In the genomic region with DNA sequence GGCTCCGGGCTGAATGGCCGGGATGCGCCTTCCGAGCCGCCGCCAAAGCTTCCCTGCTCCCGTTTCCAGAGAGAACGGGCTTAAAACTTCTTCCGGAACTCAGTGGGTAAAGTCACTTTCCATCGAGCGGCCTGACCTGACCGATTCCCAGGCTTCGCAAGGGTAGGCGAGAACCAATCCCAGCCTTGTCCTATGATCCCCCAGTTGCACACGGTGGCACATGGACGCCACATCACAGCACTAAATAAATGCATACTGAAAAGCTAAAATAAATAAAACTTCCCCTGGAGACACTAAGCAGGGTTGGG, we compare ENCODE assay signal across 7 mouse cellular contexts. TPM values are rescaled to one million over a fixed set of nuclear protein-coding genes. Genes with fewer than 3 reads are reported as not detected.
A peak's percentile ranks its signal among the peaks of the same experiment; 100 is the strongest.
DNase-seq lines count a peak whose midpoint lies in the region; ATAC-seq lines count a peak whose summit lies in the region.

No protein-coding gene starts in this region.

- peak overlapping the region; percentile 95 for H3K9ac ChIP-seq in neural tube, embryonic 11.5 days (ENCODE audit: low read length)
- H3K9ac ChIP-seq in embryonic facial prominence, embryonic 14.5 days (ENCODE audit: low read depth, low read length): peak overlapping the region; percentile 98
- peak overlapping the region; percentile 95 for H3K9ac ChIP-seq in limb, embryonic 12.5 days (replicated peaks)
- peak overlapping the region; percentile 89 for H3K9ac ChIP-seq in stomach, embryonic 15.5 days

- no peaks in the 10 kb centered on the region for H3K9me3 ChIP-seq in neural tube, embryonic 11.5 days (ENCODE audit: control insufficient read depth, low read length)
- H3K9me3 ChIP-seq in embryonic facial prominence, embryonic 14.5 days (ENCODE audit: control insufficient read depth, low read length): no peaks in the 10 kb centered on the region
- H3K9me3 ChIP-seq in limb, embryonic 12.5 days: no peaks in the 10 kb centered on the region
- H3K9me3 ChIP-seq in stomach, embryonic 15.5 days: no peaks in the 10 kb centered on the region

- under 1% methylated on average over 16 of the region's 16 CpGs for WGBS in neural tube, embryonic 11.5 days
- WGBS in embryonic facial prominence, embryonic 14.5 days: 0% methylated on average over 13 of the region's 16 CpGs
- WGBS in limb, embryonic 12.5 days: under 1% methylated on average over 16 of the region's 16 CpGs
- WGBS in stomach, embryonic 15.5 days: 0% methylated on average over 16 of the region's 16 CpGs

- peak overlapping the region; percentile 94 for H3K4me3 ChIP-seq in neural tube, embryonic 11.5 days (ENCODE audit: low read depth, low read length)
- peak overlapping the region; percentile 97 for H3K4me3 ChIP-seq in embryonic facial prominence, embryonic 14.5 days (ENCODE audit: low read depth, low read length)
- peak overlapping the region; percentile 94 for H3K4me3 ChIP-seq in limb, embryonic 12.5 days (replicated peaks)
- H3K4me3 ChIP-seq in stomach, embryonic 15.5 days (replicated peaks): peak overlapping the region; percentile 99

- no peak for DNase-seq in neural tube, embryonic 11.5 days (ENCODE audit: low spot score)
- DNase-seq in neural tube, embryonic 10.5 days (ENCODE audit: extremely low spot score, low spot score): no peak
- peak; percentile 27 for DNase-seq in embryonic facial prominence, embryonic 14.5 days (ENCODE audit: low spot score)
- DNase-seq in ovary, postnatal 10 days (ENCODE audit: low spot score): no peak
- no peak for DNase-seq in cerebellum, adult 9-11 months

- H3K27me3 ChIP-seq in neural tube, embryonic 11.5 days (ENCODE audit: control insufficient read depth, insufficient read depth, low read length): no peaks in the 10 kb centered on the region
- no peaks in the 10 kb centered on the region for H3K27me3 ChIP-seq in embryonic facial prominence, embryonic 14.5 days (replicated peaks; ENCODE audit: control insufficient read depth, insufficient read depth, low read length)
- H3K27me3 ChIP-seq in limb, embryonic 12.5 days: no peaks in the 10 kb centered on the region
- H3K27me3 ChIP-seq in stomach, embryonic 15.5 days (replicated peaks): no peaks in the 10 kb centered on the region

- H3K4me2 ChIP-seq in neural tube, embryonic 11.5 days (ENCODE audit: low read depth): peak overlapping the region; percentile 72
- peak overlapping the region; percentile 61 for H3K4me2 ChIP-seq in embryonic facial prominence, embryonic 14.5 days (ENCODE audit: low read depth, low read length)
- peak overlapping the region; percentile 59 for H3K4me2 ChIP-seq in limb, embryonic 12.5 days
- H3K4me2 ChIP-seq in stomach, embryonic 15.5 days: peak overlapping the region; percentile 55

- peak; percentile 17; the same call in 1 of the 2 replicates for ATAC-seq in neural tube, embryonic 11.5 days (ENCODE audit: insufficient read depth, low FRiP score, low TSS enrichment)
- peak; percentile 4; the same call in 1 of the 2 replicates for ATAC-seq in embryonic facial prominence, embryonic 14.5 days (ENCODE audit: low read depth)
- ATAC-seq in limb, embryonic 12.5 days (ENCODE audit: insufficient number of reproducible peaks, insufficient read depth, low FRiP score, low TSS enrichment, low read depth): no peak
- no peak for ATAC-seq in stomach, embryonic 15.5 days (ENCODE audit: insufficient read depth, low FRiP score, low read depth)

- peak overlapping the region; percentile 99 for H3K27ac ChIP-seq in neural tube, embryonic 11.5 days (ENCODE audit: low read depth, low read length)
- H3K27ac ChIP-seq in embryonic facial prominence, embryonic 14.5 days (replicated peaks; ENCODE audit: low read depth, low read length): peak overlapping the region; percentile 99
- peak overlapping the region; percentile 99 for H3K27ac ChIP-seq in limb, embryonic 12.5 days
- peak overlapping the region; percentile 99 for H3K27ac ChIP-seq in stomach, embryonic 15.5 days

- H3K36me3 ChIP-seq in neural tube, embryonic 11.5 days (ENCODE audit: control insufficient read depth, insufficient read depth, low read length): no peaks in the 10 kb centered on the region; the same call in 1 of the 2 replicates
- H3K36me3 ChIP-seq in embryonic facial prominence, embryonic 14.5 days (ENCODE audit: control insufficient read depth, insufficient read depth, low read length): peaks cover 18% of the 10 kb centered on the region
- peaks cover 15% of the 10 kb centered on the region for H3K36me3 ChIP-seq in limb, embryonic 12.5 days
- peaks cover 3% of the 10 kb centered on the region; the same call in 1 of the 2 replicates for H3K36me3 ChIP-seq in stomach, embryonic 15.5 days

- no peaks in the 10 kb centered on the region for H3K4me1 ChIP-seq in neural tube, embryonic 11.5 days (ENCODE audit: control insufficient read depth, insufficient read depth, low read length)
- no peaks in the 10 kb centered on the region for H3K4me1 ChIP-seq in embryonic facial prominence, embryonic 14.5 days (ENCODE audit: control insufficient read depth, insufficient read depth, low read length)
- H3K4me1 ChIP-seq in limb, embryonic 12.5 days (replicated peaks): peaks cover 5% of the 10 kb centered on the region; the same call in 1 of the 2 replicates
- peaks cover 4% of the 10 kb centered on the region; the same call in 1 of the 2 replicates for H3K4me1 ChIP-seq in stomach, embryonic 15.5 days

RNA-seq across cellular contexts. Expression of gene Ttc14, which starts 0.8 kb away (rescaled TPM):
- 59.6 and 68.3 TPM in 2 replicates for polyA plus RNA-seq in neural tube, embryonic 11.5 days (2014; fragmentation: Nextera tagmentation; extraction: Ambion mirVana)
- 58.8 and 67.8 TPM in 2 replicates for polyA plus RNA-seq in embryonic facial prominence, embryonic 14.5 days (2014; fragmentation: Nextera tagmentation; extraction: Ambion mirVana)
- polyA plus RNA-seq in limb, embryonic 12.5 days (2016; fragmentation: Nextera tagmentation; extraction: Ambion mirVana): 88.4 and 90.4 TPM in 2 replicates
- polyA plus RNA-seq in stomach, embryonic 15.5 days (2015; fragmentation: Nextera tagmentation; extraction: Ambion mirVana): 60.7 and 68.4 TPM in 2 replicates

RNA-seq across cellular contexts. Expression of gene Ccdc39, which starts 43.6 kb away (rescaled TPM):
- polyA plus RNA-seq in neural tube, embryonic 11.5 days (2014; fragmentation: Nextera tagmentation; extraction: Ambion mirVana): 7.4 and 7.6 TPM in 2 replicates
- polyA plus RNA-seq in embryonic facial prominence, embryonic 14.5 days (2014; fragmentation: Nextera tagmentation; extraction: Ambion mirVana): 4.8 and 7.1 TPM in 2 replicates
- 5.4 and 6.2 TPM in 2 replicates for polyA plus RNA-seq in limb, embryonic 12.5 days (2016; fragmentation: Nextera tagmentation; extraction: Ambion mirVana)
- 2.5 and 2.7 TPM in 2 replicates for polyA plus RNA-seq in stomach, embryonic 15.5 days (2015; fragmentation: Nextera tagmentation; extraction: Ambion mirVana)

Comparison
In these comparisons a context has a peak if more than half of its experiments do, and no peak if none do; other contexts are left out.
1. ATAC-seq: peak in neural tube, embryonic 11.5 days (single experiment) and embryonic facial prominence, embryonic 14.5 days (single experiment); none in limb, embryonic 12.5 days (single experiment) and stomach, embryonic 15.5 days (single experiment).
2. Peak in every context shown above with its lines, with median percentiles within 50 percentile points of each other: H3K27ac ChIP-seq, H3K4me2 ChIP-seq, H3K4me3 ChIP-seq and H3K9ac ChIP-seq.